Mouse (Mus musculus) adrenal gland, postnatal 4 days (tissue): ENCODE data around the gene Tcp11l1. TPM values are rescaled to one million over a fixed set of nuclear protein-coding genes. Genes with fewer than 3 reads are reported as not detected.

Experiments
- total RNA-seq, 2 experiments: library from RNA; stranded (reverse); gene quantifications; 2 replicates each; pipeline ENCODE4 v1.2.3; 2021

Tcp11l1 gene
- total RNA-seq, 2 experiments from 2014 or later, result 15.5 to 19.3 TPM

Other genes starting within 250 kb of the Tcp11l1 start
- gene Hipk3, start 217.7 kb downstream of the Tcp11l1 start, total RNA-seq, result 100 to 1,000 TPM; 119 to 129 TPM
- 10 to 100 TPM; 47.4 to 48.9 TPM for gene Cstf3, start 121.6 kb downstream of the Tcp11l1 start, total RNA-seq
- not detected for gene Pin1rt1, start 4.2 kb upstream of the Tcp11l1 start, total RNA-seq
- gene Depdc7, start 30.7 kb upstream of the Tcp11l1 start, total RNA-seq, result 1 to 10 TPM; 4.6 to 5.2 TPM
- gene Qser1, start 104.6 kb upstream of the Tcp11l1 start, total RNA-seq, result 10 to 100 TPM; 25.5 to 28.1 TPM
- 1 to 10 TPM; 4.2 to 5.5 TPM for gene Prrg4, start 137.7 kb upstream of the Tcp11l1 start, total RNA-seq
- gene Ccdc73, start 155.6 kb upstream of the Tcp11l1 start, total RNA-seq, result 1 to 10 TPM; 3.9 to 5.2 TPM